Mouse (Mus musculus) lung, postnatal 36 days (tissue): Measurements from ENCODE around the gene Sema6c.
A peak's percentile ranks its signal among the peaks of the same experiment; 100 is the strongest.
"Not testable (repeated sequence)": the region's sequence is repeated elsewhere in the genome, so short reads cannot be mapped to it uniquely, and the experiment has no call there.

Experiments used
- DNase-seq: peaks from one replicate; pipeline ENCODE4 v3.0.0; 2022; ENCODE audit warnings: mixed read lengths

Gene Sema6c

GRCm38 (mm10) chr3:95159987-95160963, at the start of gene Sema6c:
Gene Sema6c, plus strand, starts transcription at chr3:95160457.
- peak; percentile 94 for DNase-seq

GRCm38 (mm10) chr3:95110911-95111726, 49.1 kb upstream of the Sema6c start, which contains the start of gene Vps72:
Gene Vps72, plus strand, starts transcription at chr3:95111022.
- DNase-seq: peak; percentile 94

GRCm38 (mm10) chr3:95112760-95113159, 47.5 kb upstream of the Sema6c start:
- DNase-seq: no peak

- DNase-seq: no peak
These were observed 42.5 kb upstream of the Sema6c start for GRCm38 (mm10) chr3:95117751-95118150.

- no peak for DNase-seq
These were observed 38.7 kb upstream of the Sema6c start for GRCm38 (mm10) chr3:95121580-95121979.

GRCm38 (mm10) chr3:95124246-95124645, 36.0 kb upstream of the Sema6c start, which contains the start of gene Tmod4:
Gene Tmod4, plus strand, starts transcription at chr3:95124476.
- no peak for DNase-seq

- peak; percentile 69 for DNase-seq
These were observed 35.3 kb upstream of the Sema6c start for GRCm38 (mm10) chr3:95124972-95125371.

GRCm38 (mm10) chr3:95129226-95129651, 31.0 kb upstream of the Sema6c start:
- no peak for DNase-seq

GRCm38 (mm10) chr3:95130081-95130480, 30.2 kb upstream of the Sema6c start:
- no peak for DNase-seq

GRCm38 (mm10) chr3:95132389-95132788, 27.9 kb upstream of the Sema6c start:
- not testable (repeated sequence) for DNase-seq

- DNase-seq: no peak
These were observed 27.1 kb upstream of the Sema6c start for GRCm38 (mm10) chr3:95133176-95133575.

- peak; percentile 96 for DNase-seq
These were observed 26.6 kb upstream of the Sema6c start, which contains the start of the genes Scnm1 and Lysmd1 for GRCm38 (mm10) chr3:95133680-95134101. Gene Scnm1, minus strand, starts transcription at chr3:95134011. Gene Lysmd1, plus strand, starts transcription at chr3:95134088.

GRCm38 (mm10) chr3:95134133-95134532, 26.1 kb upstream of the Sema6c start:
- DNase-seq: not testable (repeated sequence)

GRCm38 (mm10) chr3:95135023-95135422, 25.2 kb upstream of the Sema6c start:
- DNase-seq: peak; percentile 87

GRCm38 (mm10) chr3:95135433-95136052, 24.7 kb upstream of the Sema6c start:
- DNase-seq: peak; percentile 38

GRCm38 (mm10) chr3:95136336-95136735, 23.9 kb upstream of the Sema6c start:
- peak; percentile 39 for DNase-seq

GRCm38 (mm10) chr3:95139586-95140288, 20.5 kb upstream of the Sema6c start:
- DNase-seq: peak; percentile 32

GRCm38 (mm10) chr3:95140289-95140595, 20.0 kb upstream of the Sema6c start:
- no peak for DNase-seq

GRCm38 (mm10) chr3:95140795-95141194, 19.5 kb upstream of the Sema6c start:
- DNase-seq: no peak

GRCm38 (mm10) chr3:95141474-95141873, 18.8 kb upstream of the Sema6c start:
- DNase-seq: peak; percentile 61

GRCm38 (mm10) chr3:95141952-95142616, 18.2 kb upstream of the Sema6c start, which contains the start of gene Tnfaip8l2:
Gene Tnfaip8l2, minus strand, starts transcription at chr3:95142360.
- DNase-seq: peak; percentile 80
